Mouse (Mus musculus): ENCODE measurements around the gene Cubn.
A peak's percentile ranks its signal among the peaks of the same experiment; 100 is the strongest.

The Cubn gene

DNA sequence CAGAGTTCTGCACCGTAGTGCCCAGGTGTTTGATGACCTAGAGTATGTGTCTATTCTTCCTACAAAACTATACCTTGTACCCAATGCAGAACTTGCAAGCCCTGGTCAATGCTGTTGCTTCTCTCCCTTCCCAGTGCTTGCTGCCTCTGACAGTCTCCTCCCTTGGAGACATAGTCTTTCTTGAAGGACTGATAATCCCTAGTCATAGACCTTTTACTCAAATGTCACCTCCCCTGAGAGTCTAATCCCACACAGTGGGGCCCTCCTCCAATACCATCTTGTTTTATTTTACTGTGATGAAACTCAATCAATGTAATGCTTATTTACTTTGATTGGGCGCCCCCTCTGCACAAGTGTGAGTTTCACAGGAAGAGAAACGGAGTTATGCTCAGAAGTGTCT is 201.5 kb downstream of the Cubn start:
- no peak for TF ChIP-seq POU5F1 (IDR thresholded peaks at IDR 0.05; ENCODE audit: borderline replicate concordance, low read length)
- TF ChIP-seq CTCF (conservative IDR thresholded peaks at IDR 0.05; ENCODE audit: low read length): no peak
- no peak for TF ChIP-seq NANOG (IDR thresholded peaks at IDR 0.05; ENCODE audit: borderline replicate concordance, low read length)
- no peaks in the 10 kb centered on the region for H3K27me3 ChIP-seq (ENCODE audit: insufficient read depth, low read length)
- H3K36me3 ChIP-seq (ENCODE audit: insufficient read depth, low read length): no peaks in the 10 kb centered on the region
- no peaks in the 10 kb centered on the region for H3K4me1 ChIP-seq (replicated peaks; ENCODE audit: low read depth, low read length)
- no peaks in the 10 kb centered on the region for H3K9me3 ChIP-seq (ENCODE audit: low read length)
- no peak overlapping the region for H3K4me3 ChIP-seq (replicated peaks; ENCODE audit: low read length)

DNA sequence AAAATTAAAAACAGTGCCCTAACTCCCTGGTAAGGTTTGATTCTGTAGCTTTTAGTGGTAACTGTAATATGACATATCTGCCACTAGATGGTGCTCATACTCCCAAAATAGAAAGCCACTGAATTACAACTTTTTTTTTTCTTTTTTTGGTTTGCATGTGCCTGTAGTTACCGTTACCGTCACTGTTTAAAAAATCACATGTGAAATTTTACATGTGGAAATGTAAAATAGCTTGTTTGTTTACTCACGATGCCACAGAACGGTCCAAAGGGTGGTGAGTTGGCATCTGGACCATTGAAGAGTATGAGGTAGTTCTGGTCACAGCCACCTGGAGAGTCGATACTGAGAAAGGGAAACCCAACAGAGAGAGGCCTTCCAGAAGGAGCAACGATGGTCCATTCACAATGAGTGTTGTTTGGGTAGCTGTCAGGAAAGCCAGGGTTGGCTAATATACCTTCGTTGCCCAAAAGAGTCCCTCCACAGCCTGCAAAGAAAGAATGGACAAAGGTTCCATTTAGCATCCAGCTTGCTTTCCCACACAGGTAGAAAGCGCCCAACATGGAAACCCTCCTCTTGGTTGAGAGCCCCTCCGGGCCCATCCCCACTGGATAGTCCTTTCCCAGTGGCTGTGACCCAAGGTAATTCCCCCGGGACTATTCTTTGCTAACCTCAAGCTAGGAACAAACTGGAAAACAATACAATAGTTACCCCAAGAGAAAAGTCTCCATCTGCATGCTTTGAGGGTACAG is 213.3 kb downstream of the Cubn start:
- no peak for TF ChIP-seq NANOG (IDR thresholded peaks at IDR 0.05; ENCODE audit: borderline replicate concordance, low read length)
- TF ChIP-seq CTCF (conservative IDR thresholded peaks at IDR 0.05; ENCODE audit: low read length): peak; percentile 83
- no peak for TF ChIP-seq POU5F1 (IDR thresholded peaks at IDR 0.05; ENCODE audit: borderline replicate concordance, low read length)
- no peak overlapping the region for H3K4me3 ChIP-seq (replicated peaks; ENCODE audit: low read length)
- 0 out of 2 replicates have a peak, but pooled peaks cover 5% of the 10 kb centered on the region for H3K4me1 ChIP-seq (replicated peaks; ENCODE audit: low read depth, low read length)
- no peaks in the 10 kb centered on the region for H3K9me3 ChIP-seq (ENCODE audit: low read length)
- no peaks in the 10 kb centered on the region for H3K27me3 ChIP-seq (ENCODE audit: insufficient read depth, low read length)
- H3K36me3 ChIP-seq (ENCODE audit: insufficient read depth, low read length): no peaks in the 10 kb centered on the region

DNA sequence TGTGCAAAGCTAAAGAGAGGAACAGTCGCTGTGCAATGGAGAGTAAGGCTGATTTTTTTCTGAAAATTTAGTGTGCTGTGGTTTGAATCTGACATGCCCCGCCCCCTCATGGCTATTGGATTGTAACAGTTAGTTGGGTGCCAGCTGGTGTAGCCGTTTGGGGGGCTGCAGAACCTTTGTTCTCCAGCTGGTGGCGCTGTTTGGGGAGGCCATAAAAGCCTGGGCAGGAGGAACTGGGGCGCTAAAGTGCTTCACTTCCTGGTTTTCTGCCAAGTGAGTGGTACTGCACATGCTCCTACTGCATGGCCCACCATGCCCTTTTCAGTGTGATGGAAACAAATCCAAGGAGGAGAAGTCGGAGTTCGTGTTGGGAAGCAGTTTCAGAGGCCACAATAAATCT is 215.7 kb downstream of the Cubn start:
- Histone ChIP-seq H3K4me1 (replicated peaks; ENCODE audit: low read depth, low read length) (peaks cover 11% of the 10 kb centered on the region; the same call in 1 of the 2 replicates), H3K36me3 (ENCODE audit: insufficient read depth, low read length) (no peaks in the 10 kb centered on the region), H3K27me3 (ENCODE audit: insufficient read depth, low read length) (no peaks in the 10 kb centered on the region), H3K4me3 (replicated peaks; ENCODE audit: low read length) (no peak overlapping the region), H3K9me3 (ENCODE audit: low read length) (no peaks in the 10 kb centered on the region)
- TF ChIP-seq CTCF (conservative IDR thresholded peaks at IDR 0.05; ENCODE audit: low read length) (peak; percentile 99), POU5F1 (IDR thresholded peaks at IDR 0.05; ENCODE audit: borderline replicate concordance, low read length) (no peak)

DNA sequence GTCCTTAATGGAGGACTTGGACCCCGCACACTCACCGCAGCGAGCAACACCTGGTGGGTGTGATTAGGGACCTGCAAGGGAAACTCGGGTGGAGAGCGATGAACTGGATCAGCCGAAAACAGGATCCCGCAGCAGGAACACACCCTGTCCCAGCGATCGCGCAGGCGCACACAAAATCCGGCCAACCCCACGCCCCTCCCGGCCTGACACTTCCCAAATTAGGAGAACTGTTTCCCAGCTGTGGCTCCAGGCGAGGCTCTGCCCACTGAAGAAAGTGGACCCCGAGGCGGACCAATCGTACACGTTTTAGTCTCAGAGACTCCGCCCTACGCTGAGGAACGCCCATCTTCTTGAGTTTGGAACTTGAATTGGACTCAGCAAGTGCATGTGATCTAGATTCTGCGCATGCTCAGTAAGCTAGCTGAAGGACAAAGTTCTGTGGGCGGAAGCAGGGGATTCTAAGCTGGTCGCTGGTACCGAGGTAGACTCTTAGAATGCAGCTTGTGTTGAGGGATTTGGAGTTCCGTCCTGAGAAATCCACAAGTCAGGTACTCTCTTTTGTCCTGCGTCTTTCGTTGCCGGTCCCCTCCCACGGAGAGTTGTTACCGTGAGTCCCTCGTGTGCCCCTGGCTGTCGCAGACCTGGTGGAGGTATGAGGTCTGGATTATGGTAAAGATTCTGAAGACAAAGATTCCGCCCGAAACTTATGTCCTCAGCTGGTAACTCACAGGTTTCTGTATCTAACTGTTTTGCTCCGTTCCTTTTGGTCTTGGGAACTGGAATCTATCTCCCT is 220.3 kb downstream of the Cubn start, which contains the start of gene Rsu1:
Gene Rsu1 (minus strand): TSS at position 251 of the 793 bp plus-strand sequence.
- Histone ChIP-seq H3K4me3 (replicated peaks; ENCODE audit: low read length) (peak within 1 kb of the TSS; percentile 85), H3K9me3 (ENCODE audit: low read length) (no peaks in the 10 kb centered on the region), H3K4me1 (replicated peaks; ENCODE audit: low read depth, low read length) (peaks cover 22% of the 10 kb centered on the region), H3K36me3 (ENCODE audit: insufficient read depth, low read length) (peaks cover 30% of the 10 kb centered on the region), H3K27me3 (ENCODE audit: insufficient read depth, low read length) (no peaks in the 10 kb centered on the region)
- no peak for TF ChIP-seq POU5F1 (IDR thresholded peaks at IDR 0.05; ENCODE audit: borderline replicate concordance, low read length)
- TF ChIP-seq CTCF (conservative IDR thresholded peaks at IDR 0.05; ENCODE audit: low read length): no peak
- no peak for TF ChIP-seq NANOG (IDR thresholded peaks at IDR 0.05; ENCODE audit: borderline replicate concordance, low read length)

DNA sequence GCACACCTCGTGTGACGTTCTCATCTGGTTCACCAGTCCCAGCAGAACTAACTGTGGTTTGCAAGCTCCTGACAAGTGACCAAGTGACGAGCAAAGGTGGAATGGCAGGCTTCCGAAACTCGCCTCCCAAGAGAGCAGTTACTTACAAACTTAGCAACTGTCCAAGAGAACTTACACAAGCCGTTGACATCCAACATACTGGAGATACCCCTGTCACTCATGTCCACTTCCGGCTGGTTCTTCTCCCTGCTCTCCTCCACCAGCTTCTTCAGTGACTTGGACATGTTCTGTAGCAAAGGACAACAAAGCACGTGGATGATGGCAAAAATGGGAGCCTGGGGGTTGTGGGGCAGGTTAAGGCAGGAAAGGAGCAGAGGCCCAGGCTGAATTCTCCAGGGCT is 220.9 kb downstream of the Cubn start:
- Histone ChIP-seq H3K4me3 (replicated peaks; ENCODE audit: low read length) (peak overlapping the region; percentile 85), H3K4me1 (replicated peaks; ENCODE audit: low read depth, low read length) (peaks cover 20% of the 10 kb centered on the region), H3K9me3 (ENCODE audit: low read length) (no peaks in the 10 kb centered on the region), H3K36me3 (ENCODE audit: insufficient read depth, low read length) (peaks cover 34% of the 10 kb centered on the region), H3K27me3 (ENCODE audit: insufficient read depth, low read length) (no peaks in the 10 kb centered on the region)
- no peak for TF ChIP-seq CTCF (conservative IDR thresholded peaks at IDR 0.05; ENCODE audit: low read length)
- TF ChIP-seq NANOG (IDR thresholded peaks at IDR 0.05; ENCODE audit: borderline replicate concordance, low read length): no peak
- no peak for TF ChIP-seq POU5F1 (IDR thresholded peaks at IDR 0.05; ENCODE audit: borderline replicate concordance, low read length)

DNA sequence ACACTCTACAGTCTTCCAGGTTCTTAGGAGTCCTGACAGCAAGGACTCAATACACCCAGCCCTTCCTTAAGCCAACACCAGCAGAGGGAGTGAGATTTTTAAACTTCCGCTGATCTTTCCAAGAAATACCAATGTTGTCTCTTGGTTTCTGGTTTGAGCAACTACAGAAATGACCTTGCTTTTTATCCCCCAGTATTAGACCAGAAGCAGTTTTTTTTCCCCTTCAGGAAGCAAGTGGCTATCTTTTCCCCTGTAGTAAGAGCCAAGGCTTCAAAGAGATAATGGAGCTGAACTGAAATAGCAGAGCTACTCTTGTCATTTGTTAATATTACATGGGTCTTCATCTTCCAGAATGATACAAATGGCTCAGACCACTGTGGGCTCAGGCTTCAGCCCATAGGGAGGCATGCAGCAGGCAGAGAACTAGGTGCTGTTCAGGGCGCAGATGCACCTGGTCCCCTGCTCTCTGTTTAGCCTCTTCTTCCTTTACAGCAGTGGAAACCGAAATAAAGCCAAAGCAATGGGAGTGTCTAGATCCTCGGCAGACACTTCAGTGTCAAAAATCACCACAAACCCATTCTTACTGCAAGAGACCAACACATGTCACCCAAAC is 222.8 kb downstream of the Cubn start:
- no peaks in the 10 kb centered on the region for H3K9me3 ChIP-seq (ENCODE audit: low read length)
- peaks cover 20% of the 10 kb centered on the region for H3K4me1 ChIP-seq (replicated peaks; ENCODE audit: low read depth, low read length)
- peaks cover 42% of the 10 kb centered on the region for H3K36me3 ChIP-seq (ENCODE audit: insufficient read depth, low read length)
- TF ChIP-seq POU5F1 (IDR thresholded peaks at IDR 0.05; ENCODE audit: borderline replicate concordance, low read length) (no peak), CTCF (conservative IDR thresholded peaks at IDR 0.05; ENCODE audit: low read length) (no peak), NANOG (IDR thresholded peaks at IDR 0.05; ENCODE audit: borderline replicate concordance, low read length) (no peak)
- no peaks in the 10 kb centered on the region for H3K27me3 ChIP-seq (ENCODE audit: insufficient read depth, low read length)
- H3K4me3 ChIP-seq (replicated peaks; ENCODE audit: low read length): no peak overlapping the region

DNA sequence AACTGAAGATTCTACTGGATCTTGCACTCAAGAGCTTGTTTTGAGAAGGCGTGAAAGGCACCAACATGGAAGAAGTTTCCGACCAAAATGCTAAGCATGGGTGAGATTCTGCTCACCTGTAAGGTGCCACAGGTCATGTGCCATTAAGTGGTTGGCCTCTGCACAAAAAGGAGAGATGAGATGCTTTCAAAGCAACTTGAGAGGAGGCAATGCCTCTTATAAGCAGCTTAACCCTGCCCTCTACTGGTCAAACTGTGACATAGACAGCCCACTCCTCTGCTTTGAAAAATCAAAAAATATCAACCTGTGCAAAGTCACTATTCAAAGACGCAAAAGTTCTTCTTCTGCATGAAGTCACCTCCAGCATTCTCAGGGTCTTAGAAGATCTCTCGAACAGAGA is 226.7 kb downstream of the Cubn start:
- Histone ChIP-seq H3K27me3 (ENCODE audit: insufficient read depth, low read length) (no peaks in the 10 kb centered on the region), H3K9me3 (ENCODE audit: low read length) (no peaks in the 10 kb centered on the region), H3K4me3 (replicated peaks; ENCODE audit: low read length) (no peak overlapping the region), H3K36me3 (ENCODE audit: insufficient read depth, low read length) (peaks cover 46% of the 10 kb centered on the region), H3K4me1 (replicated peaks; ENCODE audit: low read depth, low read length) (peaks cover 22% of the 10 kb centered on the region)
- TF ChIP-seq POU5F1 (IDR thresholded peaks at IDR 0.05; ENCODE audit: borderline replicate concordance, low read length) (no peak), NANOG (IDR thresholded peaks at IDR 0.05; ENCODE audit: borderline replicate concordance, low read length) (no peak), CTCF (conservative IDR thresholded peaks at IDR 0.05; ENCODE audit: low read length) (peak; percentile 89)

DNA sequence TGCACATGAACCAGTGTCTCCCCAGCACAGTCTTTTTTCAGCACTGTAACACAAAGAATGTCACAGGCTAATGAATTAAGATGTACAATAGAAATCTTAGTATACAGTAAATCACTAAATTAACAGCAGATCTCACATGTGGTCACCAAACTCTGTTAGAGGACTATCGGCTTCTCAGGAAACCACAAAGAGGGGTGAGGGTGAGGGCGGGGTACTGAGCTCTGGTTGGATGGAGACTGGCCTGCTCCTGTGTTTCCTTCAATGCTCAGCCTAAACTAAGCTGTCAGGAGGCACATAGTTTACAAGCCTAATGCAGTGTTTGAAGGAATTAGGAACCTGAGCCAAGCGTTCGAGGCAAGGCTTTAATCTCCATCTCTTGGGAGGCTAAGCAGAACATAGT is 228.5 kb downstream of the Cubn start:
- no peaks in the 10 kb centered on the region for H3K27me3 ChIP-seq (ENCODE audit: insufficient read depth, low read length)
- H3K36me3 ChIP-seq (ENCODE audit: insufficient read depth, low read length): peaks cover 34% of the 10 kb centered on the region
- H3K9me3 ChIP-seq (ENCODE audit: low read length): no peaks in the 10 kb centered on the region
- TF ChIP-seq CTCF (conservative IDR thresholded peaks at IDR 0.05; ENCODE audit: low read length) (no peak), NANOG (IDR thresholded peaks at IDR 0.05; ENCODE audit: borderline replicate concordance, low read length) (no peak), POU5F1 (IDR thresholded peaks at IDR 0.05; ENCODE audit: borderline replicate concordance, low read length) (no peak)
- H3K4me3 ChIP-seq (replicated peaks; ENCODE audit: low read length): no peak overlapping the region
- H3K4me1 ChIP-seq (replicated peaks; ENCODE audit: low read depth, low read length): peaks cover 37% of the 10 kb centered on the region
